Mouse (Mus musculus): ENCODE measurements around the gene Lrsam1.

Lrsam1 gene

GRCm38 (mm10) chr2:32928235-32928946, 33.0 kb downstream of the Lrsam1 start:
- ATAC-seq (ENCODE audit: insufficient number of reproducible peaks, low FRiP score, low TSS enrichment): peak; percentile 67

GRCm38 (mm10) chr2:32927624-32928234, 33.7 kb downstream of the Lrsam1 start:
- ATAC-seq (ENCODE audit: insufficient number of reproducible peaks, low FRiP score, low TSS enrichment): 0 out of 2 replicates have a peak, but pooled peaks have one; percentile 11

GRCm38 (mm10) chr2:32926330-32927075, 34.9 kb downstream of the Lrsam1 start:
- ATAC-seq (ENCODE audit: insufficient number of reproducible peaks, low FRiP score, low TSS enrichment): no peak

- no peak for ATAC-seq (ENCODE audit: insufficient number of reproducible peaks, low FRiP score, low TSS enrichment)
Observed at GRCm38 (mm10) chr2:32924306-32924844, 37.0 kb downstream of the Lrsam1 start.

GRCm38 (mm10) chr2:32923551-32924250, 37.7 kb downstream of the Lrsam1 start:
- ATAC-seq (ENCODE audit: insufficient number of reproducible peaks, low FRiP score, low TSS enrichment): no peak

GRCm38 (mm10) chr2:32922564-32922963, 38.9 kb downstream of the Lrsam1 start:
- ATAC-seq (ENCODE audit: insufficient number of reproducible peaks, low FRiP score, low TSS enrichment): no peak

- no peak for ATAC-seq (ENCODE audit: insufficient number of reproducible peaks, low FRiP score, low TSS enrichment)
Observed at GRCm38 (mm10) chr2:32921801-32922380, 39.5 kb downstream of the Lrsam1 start.

GRCm38 (mm10) chr2:32921235-32921634, 40.2 kb downstream of the Lrsam1 start:
- no peak for ATAC-seq (ENCODE audit: insufficient number of reproducible peaks, low FRiP score, low TSS enrichment)

GRCm38 (mm10) chr2:32918391-32918790, 43.0 kb downstream of the Lrsam1 start:
- no peak for ATAC-seq (ENCODE audit: insufficient number of reproducible peaks, low FRiP score, low TSS enrichment)

GRCm38 (mm10) chr2:32917526-32917925, 43.9 kb downstream of the Lrsam1 start:
- ATAC-seq (ENCODE audit: insufficient number of reproducible peaks, low FRiP score, low TSS enrichment): no peak

- ATAC-seq (ENCODE audit: insufficient number of reproducible peaks, low FRiP score, low TSS enrichment): no peak
Observed at GRCm38 (mm10) chr2:32914896-32915295, 46.5 kb downstream of the Lrsam1 start.

GRCm38 (mm10) chr2:32914362-32914761, 47.1 kb downstream of the Lrsam1 start:
- no peak for ATAC-seq (ENCODE audit: insufficient number of reproducible peaks, low FRiP score, low TSS enrichment)

- ATAC-seq (ENCODE audit: insufficient number of reproducible peaks, low FRiP score, low TSS enrichment): peak; percentile 46; the same call in 1 of the 2 replicates
Observed at GRCm38 (mm10) chr2:32912210-32912804, 49.1 kb downstream of the Lrsam1 start.

GRCm38 (mm10) chr2:32911639-32912182, 49.7 kb downstream of the Lrsam1 start:
- ATAC-seq (ENCODE audit: insufficient number of reproducible peaks, low FRiP score, low TSS enrichment): no peak

- no peak for ATAC-seq (ENCODE audit: insufficient number of reproducible peaks, low FRiP score, low TSS enrichment)
Observed at GRCm38 (mm10) chr2:32908796-32909195, 52.6 kb downstream of the Lrsam1 start.

- ATAC-seq (ENCODE audit: insufficient number of reproducible peaks, low FRiP score, low TSS enrichment): no peak
Observed at GRCm38 (mm10) chr2:32908272-32908671, 53.1 kb downstream of the Lrsam1 start.

- ATAC-seq (ENCODE audit: insufficient number of reproducible peaks, low FRiP score, low TSS enrichment): no peak
Observed at GRCm38 (mm10) chr2:32907442-32907841, 54.0 kb downstream of the Lrsam1 start.

- ATAC-seq (ENCODE audit: insufficient number of reproducible peaks, low FRiP score, low TSS enrichment): no peak
Observed at GRCm38 (mm10) chr2:32905297-32905696, 56.1 kb downstream of the Lrsam1 start.

- no peak for ATAC-seq (ENCODE audit: insufficient number of reproducible peaks, low FRiP score, low TSS enrichment)
Observed at GRCm38 (mm10) chr2:32904637-32905036, 56.8 kb downstream of the Lrsam1 start.

Measured in cerebellum, adult (tissue).